Mouse (Mus musculus): ENCODE measurements around the gene Armc2.
A peak's percentile ranks its signal among the peaks of the same experiment; 100 is the strongest.

Gene Armc2

GRCm38 (mm10) chr10:41907473-41907872, 110.8 kb downstream of the Armc2 start:
- DNase-seq (ENCODE audit: low read depth), result no peak

GRCm38 (mm10) chr10:41901864-41902263, 116.4 kb downstream of the Armc2 start:
- no peak for DNase-seq (ENCODE audit: low read depth)

GRCm38 (mm10) chr10:41901456-41901855, 116.8 kb downstream of the Armc2 start:
- no peak for DNase-seq (ENCODE audit: low read depth)

- DNase-seq (ENCODE audit: low read depth), result no peak
Measured at GRCm38 (mm10) chr10:41896865-41897264, 121.4 kb downstream of the Armc2 start.

- no peak for DNase-seq (ENCODE audit: low read depth)
Measured at GRCm38 (mm10) chr10:41896425-41896824, 121.8 kb downstream of the Armc2 start.

GRCm38 (mm10) chr10:41893433-41894411, 124.5 kb downstream of the Armc2 start:
- peak; percentile 65 for DNase-seq (ENCODE audit: low read depth)

- no peak for DNase-seq (ENCODE audit: low read depth)
Measured at GRCm38 (mm10) chr10:41891312-41891711, 126.9 kb downstream of the Armc2 start.

GRCm38 (mm10) chr10:41890537-41890936, 127.7 kb downstream of the Armc2 start:
- DNase-seq (ENCODE audit: low read depth), result no peak

- DNase-seq (ENCODE audit: low read depth), result no peak
Measured at GRCm38 (mm10) chr10:41889566-41889965, 128.7 kb downstream of the Armc2 start.

- no peak for DNase-seq (ENCODE audit: low read depth)
Measured at GRCm38 (mm10) chr10:41888365-41888941, 129.8 kb downstream of the Armc2 start.

- peak; percentile 82 for DNase-seq (ENCODE audit: low read depth)
Measured at GRCm38 (mm10) chr10:41887080-41887821, 131.0 kb downstream of the Armc2 start.

GRCm38 (mm10) chr10:41883741-41884575, 134.3 kb downstream of the Armc2 start:
- DNase-seq (ENCODE audit: low read depth), result no peak

- no peak for DNase-seq (ENCODE audit: low read depth)
Measured at GRCm38 (mm10) chr10:41881438-41881837, 136.8 kb downstream of the Armc2 start.

- DNase-seq (ENCODE audit: low read depth), result no peak
Measured at GRCm38 (mm10) chr10:41880777-41881176, 137.5 kb downstream of the Armc2 start.

GRCm38 (mm10) chr10:41880206-41880605, 138.0 kb downstream of the Armc2 start:
- DNase-seq (ENCODE audit: low read depth), result no peak

- no peak for DNase-seq (ENCODE audit: low read depth)
Measured at GRCm38 (mm10) chr10:41879675-41880074, 138.6 kb downstream of the Armc2 start.

- no peak for DNase-seq (ENCODE audit: low read depth)
Measured at GRCm38 (mm10) chr10:41878344-41878743, 139.9 kb downstream of the Armc2 start.

- DNase-seq (ENCODE audit: low read depth), result no peak
Measured at GRCm38 (mm10) chr10:41875624-41876023, 142.6 kb downstream of the Armc2 start.

GRCm38 (mm10) chr10:41871564-41871963, 146.7 kb downstream of the Armc2 start:
- DNase-seq (ENCODE audit: low read depth), result no peak

- DNase-seq (ENCODE audit: low read depth), result no peak
Measured at GRCm38 (mm10) chr10:41870101-41870500, 148.1 kb downstream of the Armc2 start.

GRCm38 (mm10) chr10:41867956-41868355, 150.3 kb downstream of the Armc2 start:
- DNase-seq (ENCODE audit: low read depth), result no peak

GRCm38 (mm10) chr10:41866838-41867154, 151.4 kb downstream of the Armc2 start:
- DNase-seq (ENCODE audit: low read depth), result no peak
